Comparison of ENCODE assay signal across 17 mouse cellular contexts in genomic region chr15:99400602-99401001, GRCm38 (mm10). TPM values are rescaled to one million over a fixed set of nuclear protein-coding genes. Genes with fewer than 3 reads are reported as not detected.
DNase-seq lines count a peak whose midpoint lies in the region; ATAC-seq and TF ChIP-seq lines count a peak whose summit lies in the region.
"Had no signal": no experiment of that assay in that cellular context is flagged by ENCODE, and none has a peak within 500 bp of the region (broad histone marks: within the 10 kb centered on the region; RNA-seq: fewer than 3 reads in every experiment).

No protein-coding gene starts in this region.

- TF ChIP-seq CTCF in intestine, postnatal 0 days (IDR thresholded peaks at IDR 0.05; ENCODE audit: low read depth), result no peak

- H3K27ac ChIP-seq in intestine, postnatal 0 days (ENCODE audit: low read depth, low read length), result no peak overlapping the region; the same call in 1 of the 2 replicates
- no peak overlapping the region for H3K27ac ChIP-seq in hindbrain, embryonic 11.5 days (ENCODE audit: low read depth, low read length)
- H3K27ac ChIP-seq: forebrain, embryonic 13.5 days; kidney, postnatal 0 days; liver, embryonic 15.5 days had no signal

- no peaks in the 10 kb centered on the region for H3K27me3 ChIP-seq in intestine, postnatal 0 days (replicated peaks; ENCODE audit: control insufficient read depth, insufficient read depth, low read length)
- H3K27me3 ChIP-seq in hindbrain, embryonic 11.5 days (ENCODE audit: control insufficient read depth, insufficient read depth, low read length), result no peaks in the 10 kb centered on the region
- H3K27me3 ChIP-seq: forebrain, embryonic 13.5 days; liver, embryonic 15.5 days had no signal

- peak; percentile 76; the same call in 1 of the 2 replicates for ATAC-seq in frontal cortex, adult (ENCODE audit: low TSS enrichment)
- ATAC-seq in intestine, postnatal 0 days, result peak; percentile 23; the same call in 1 of the 2 replicates
- no peak for ATAC-seq in hindbrain, embryonic 11.5 days (ENCODE audit: low FRiP score)
- ATAC-seq: forebrain, embryonic 13.5 days had no signal

- H3K36me3 ChIP-seq in intestine, postnatal 0 days (ENCODE audit: control insufficient read depth, insufficient read depth), result peaks cover 38% of the 10 kb centered on the region
- H3K36me3 ChIP-seq in hindbrain, embryonic 11.5 days (ENCODE audit: control insufficient read depth, insufficient read depth, low read length), result 0 out of 2 replicates have a peak, but pooled peaks cover 4% of the 10 kb centered on the region

- no peaks in the 10 kb centered on the region for H3K9me3 ChIP-seq in intestine, postnatal 0 days (ENCODE audit: control insufficient read depth)
- no peaks in the 10 kb centered on the region for H3K9me3 ChIP-seq in hindbrain, embryonic 11.5 days (ENCODE audit: control insufficient read depth, low read length)
- H3K9me3 ChIP-seq: forebrain, embryonic 13.5 days; heart, embryonic 10.5 days; liver, embryonic 15.5 days had no signal

- no peak overlapping the region for H3K9ac ChIP-seq in intestine, postnatal 0 days (ENCODE audit: low read depth, low read length)
- no peak overlapping the region for H3K9ac ChIP-seq in hindbrain, embryonic 11.5 days (ENCODE audit: low read depth, low read length)
- H3K9ac ChIP-seq: forebrain, embryonic 13.5 days; liver, embryonic 15.5 days had no signal

- no peak overlapping the region for H3K4me3 ChIP-seq in intestine, postnatal 0 days (ENCODE audit: low read depth, low read length)
- no peak overlapping the region for H3K4me3 ChIP-seq in hindbrain, embryonic 11.5 days (ENCODE audit: low read depth, low read length)
- H3K4me3 ChIP-seq: forebrain, embryonic 13.5 days; heart, embryonic 10.5 days; liver, embryonic 15.5 days had no signal

- no peak for DNase-seq in frontal cortex, postnatal 10 days (ENCODE audit: low spot score in 2 of 2)
- peak; percentile 67 for DNase-seq in lung, postnatal 36 days
- DNase-seq in lung, postnatal 4 days, result no peak
- no peak for DNase-seq in retina, embryonic 14.5 days (ENCODE audit: low spot score)
- no peak for DNase-seq in left cerebral cortex, adult 18-20 months (ENCODE audit: low spot score in 2 of 2)
- no peak for DNase-seq in hindbrain, embryonic 11.5 days (ENCODE audit: low spot score)
- DNase-seq: adrenal gland, adult 8-10 months; B cell, adult 2 months; gastrocnemius, postnatal 10 days; heart, postnatal 36 days had no signal

- H3K4me2 ChIP-seq in intestine, postnatal 0 days (replicated peaks; ENCODE audit: low read depth), result peak overlapping the region; percentile 21; the same call in 1 of the 2 replicates
- no peak overlapping the region for H3K4me2 ChIP-seq in hindbrain, embryonic 11.5 days (replicated peaks; ENCODE audit: low read depth, low read length)
- H3K4me2 ChIP-seq: forebrain, embryonic 13.5 days; midbrain, embryonic 11.5 days had no signal

- H3K4me1 ChIP-seq in intestine, postnatal 0 days (replicated peaks; ENCODE audit: control insufficient read depth, insufficient read depth, low read length), result no peaks in the 10 kb centered on the region
- no peaks in the 10 kb centered on the region for H3K4me1 ChIP-seq in hindbrain, embryonic 11.5 days (replicated peaks; ENCODE audit: control insufficient read depth, insufficient read depth, low read length)

- 60% methylated on average over 6 of the region's 6 CpGs for WGBS in intestine, postnatal 0 days
- 91% methylated on average over 6 of the region's 6 CpGs for WGBS in hindbrain, embryonic 11.5 days

RNA-seq across cellular contexts. Expression of gene Tmbim6, which starts 7.9 kb away (rescaled TPM):
- polyA plus RNA-seq in intestine, postnatal 0 days (2015; fragmentation: Nextera tagmentation; extraction: Ambion mirVana), result 1,126 and 1,190 TPM in 2 replicates
- total RNA-seq in left cerebral cortex, adult 18-20 months (2021), result 100 to 1,000 TPM; 331 to 338 TPM
- 212 and 224 TPM in 2 replicates for polyA plus RNA-seq in hindbrain, embryonic 11.5 days (2014; fragmentation: Nextera tagmentation; extraction: Ambion mirVana)

RNA-seq across cellular contexts. Expression of gene Fmnl3, which starts 30.3 kb away (rescaled TPM):
- 5.6 and 5.9 TPM in 2 replicates for polyA plus RNA-seq in intestine, postnatal 0 days (2015; fragmentation: Nextera tagmentation; extraction: Ambion mirVana)
- total RNA-seq in left cerebral cortex, adult 18-20 months (2021), result 1 to 10 TPM; 8.5 to 9.6 TPM
- 10.5 and 11.4 TPM in 2 replicates for polyA plus RNA-seq in hindbrain, embryonic 11.5 days (2014; fragmentation: Nextera tagmentation; extraction: Ambion mirVana)

RNA-seq across cellular contexts. Expression of gene Nckap5l, which starts 56.9 kb away (rescaled TPM):
- 1.8 and 2.1 TPM in 2 replicates for polyA plus RNA-seq in intestine, postnatal 0 days (2015; fragmentation: Nextera tagmentation; extraction: Ambion mirVana)
- 10 to 100 TPM; 17.0 to 19.0 TPM for total RNA-seq in left cerebral cortex, adult 18-20 months (2021)
- polyA plus RNA-seq in hindbrain, embryonic 11.5 days (2014; fragmentation: Nextera tagmentation; extraction: Ambion mirVana), result 9.3 and 10.2 TPM in 2 replicates
